Mouse (Mus musculus) lung, adult 18-20 months (tissue): Measurements from ENCODE around the gene Tubb1.
A peak's percentile ranks its signal among the peaks of the same experiment; 100 is the strongest.

Source experiments
- DNase-seq, 2 experiments: peaks; one replicate each; pipeline ENCODE4 v3.0.0; 2022; ENCODE audit warnings: mixed read lengths in 2 of 2

The Tubb1 gene

DNA sequence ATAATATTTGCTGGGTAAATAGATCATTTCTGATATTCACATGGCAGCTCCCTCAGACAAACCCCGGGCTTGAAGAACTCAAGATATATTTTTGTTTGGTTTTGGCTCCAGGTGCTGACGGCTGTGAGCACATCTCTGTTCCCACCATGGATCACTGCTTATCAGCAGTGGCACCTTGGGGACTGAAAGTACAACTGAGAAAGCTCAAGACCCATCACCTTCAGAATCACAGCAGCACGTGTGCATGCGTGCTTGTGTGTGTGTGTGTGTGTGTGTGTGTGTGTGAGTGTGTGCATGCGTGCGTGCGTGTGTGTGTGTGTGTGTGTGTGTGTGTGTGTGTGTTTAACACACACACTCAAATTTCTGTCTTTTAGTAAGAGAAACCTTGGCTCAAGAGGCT, 6.1 kb upstream of the Tubb1 start:
- no peak for DNase-seq

DNA sequence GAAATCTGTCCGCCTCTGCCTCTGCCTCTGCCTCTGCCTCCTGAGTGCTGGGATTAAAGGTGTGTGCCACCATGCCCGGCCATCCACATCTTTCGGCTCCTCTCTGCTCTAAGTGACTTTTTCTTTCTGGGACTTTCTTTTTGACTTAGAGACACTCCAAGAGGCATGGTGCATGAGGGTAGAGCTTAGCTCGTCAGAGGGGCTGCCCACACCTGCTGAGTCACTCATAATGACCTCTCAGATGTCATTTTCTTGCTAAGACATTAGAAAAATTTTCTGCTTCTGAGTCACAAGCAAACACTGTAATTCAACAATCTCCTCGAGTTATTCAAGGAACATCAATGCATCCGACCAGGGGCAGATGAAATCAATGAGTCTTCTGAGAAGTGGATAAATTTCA, 5.5 kb upstream of the Tubb1 start:
- DNase-seq, result no peak

- DNase-seq, result no peak
Measured at GRCm38 (mm10) chr2:174446492-174446891, 4.0 kb upstream of the Tubb1 start.

DNA sequence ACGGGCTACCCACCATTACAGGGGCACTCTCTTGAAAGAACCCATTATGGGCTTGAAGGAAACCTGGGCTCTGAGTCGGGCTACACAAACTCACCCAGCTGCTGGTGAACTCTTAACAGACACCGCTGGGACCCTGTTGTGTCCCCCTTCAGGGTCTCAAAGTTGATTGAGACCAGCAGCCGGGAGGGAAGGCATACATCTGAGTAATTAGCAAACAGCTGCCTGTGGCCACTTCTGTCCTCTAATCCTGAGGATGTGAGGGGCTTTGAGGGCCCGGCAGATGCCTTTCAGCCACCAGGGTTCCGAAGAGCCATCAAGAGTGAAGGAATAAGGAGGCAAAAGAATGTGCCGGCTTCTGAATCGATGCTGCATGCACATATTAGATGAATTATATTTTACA, 3.6 kb upstream of the Tubb1 start:
- DNase-seq, result no peak

- DNase-seq, result no peak
Measured at GRCm38 (mm10) chr2:174448405-174448804, 2.1 kb upstream of the Tubb1 start.

GRCm38 (mm10) chr2:174453681-174454080, 3.2 kb downstream of the Tubb1 start:
- DNase-seq, result peak in 1 of 2 experiments; percentile 23

DNA sequence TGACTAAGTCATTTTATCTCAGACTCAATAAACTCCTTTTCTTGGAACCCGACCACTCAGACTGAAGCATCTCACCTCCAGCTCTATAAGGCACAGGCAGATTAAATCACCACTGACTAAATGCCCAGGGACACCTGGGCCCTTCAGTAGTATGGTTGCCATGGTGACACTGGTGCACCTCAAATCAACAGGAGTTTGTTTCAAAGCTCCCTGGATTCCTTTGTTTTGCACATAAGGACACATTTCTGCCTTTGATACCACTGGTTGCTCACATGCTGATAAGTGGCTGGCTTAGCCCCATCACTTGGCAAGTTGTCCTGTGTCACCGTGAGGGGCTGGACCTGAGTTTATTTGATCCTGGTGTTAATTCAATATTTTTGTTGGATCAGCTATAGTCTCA, 8.9 kb downstream of the Tubb1 start:
- DNase-seq, result no peak

- no peak for DNase-seq
Measured at GRCm38 (mm10) chr2:174463370-174463769, 12.9 kb downstream of the Tubb1 start.

GRCm38 (mm10) chr2:174463789-174464523, 13.5 kb downstream of the Tubb1 start, which contains the start of gene Atp5e:
TSS of gene Atp5e (minus strand) at chr2:174464105.
- DNase-seq, result peak; percentile 97 to 98

DNA sequence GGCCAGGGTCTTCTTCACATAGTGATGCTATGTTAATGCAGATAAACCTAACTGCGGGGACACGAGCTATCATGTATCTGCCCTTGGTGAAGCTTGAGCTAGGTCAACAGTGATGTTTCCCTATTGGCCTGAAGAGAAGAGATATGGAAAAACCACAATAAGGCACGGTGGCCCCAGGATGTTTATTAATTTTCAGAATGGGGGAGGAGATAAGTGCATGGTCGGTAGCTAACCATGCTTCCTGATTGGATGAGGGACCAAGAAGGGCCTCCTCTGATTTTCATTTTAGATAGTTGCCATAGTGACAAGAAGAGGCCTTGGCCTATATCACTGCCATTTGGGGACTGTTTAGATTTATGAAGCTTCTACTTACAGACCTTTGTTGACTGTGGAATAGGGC, 19.8 kb downstream of the Tubb1 start:
- DNase-seq, result no peak

DNA sequence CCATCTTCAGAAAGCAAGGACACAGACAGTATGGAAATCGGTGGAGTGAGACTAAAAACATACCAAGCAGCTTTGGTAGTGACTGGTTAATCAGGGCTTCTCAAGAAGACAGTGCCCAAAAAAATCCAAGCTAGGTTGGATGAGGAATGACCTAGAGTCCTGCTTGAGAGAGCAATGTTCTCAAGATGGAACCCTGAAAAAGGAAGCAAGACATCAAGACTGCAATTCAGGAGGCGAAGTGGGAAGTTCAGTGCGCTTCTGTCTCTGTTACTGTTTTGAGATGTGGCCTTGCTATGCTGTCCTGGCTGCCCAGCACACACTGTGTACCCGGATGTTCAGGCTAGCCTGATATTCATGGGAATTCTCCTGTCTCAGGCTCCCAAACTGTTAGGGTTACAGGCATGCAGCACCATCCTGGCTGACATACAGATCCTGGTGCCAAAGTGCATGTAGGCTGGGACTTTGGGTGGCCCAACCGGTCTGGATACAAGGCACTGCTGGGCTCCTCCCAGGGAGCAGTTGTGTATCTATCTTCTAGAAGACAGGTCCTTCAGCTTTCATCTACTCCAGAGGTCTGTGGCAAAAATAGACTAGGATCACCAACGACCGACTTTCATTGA, 20.4 kb downstream of the Tubb1 start:
- DNase-seq, result no peak

- DNase-seq, result no peak
Measured at GRCm38 (mm10) chr2:174472407-174472806, 21.9 kb downstream of the Tubb1 start.

DNA sequence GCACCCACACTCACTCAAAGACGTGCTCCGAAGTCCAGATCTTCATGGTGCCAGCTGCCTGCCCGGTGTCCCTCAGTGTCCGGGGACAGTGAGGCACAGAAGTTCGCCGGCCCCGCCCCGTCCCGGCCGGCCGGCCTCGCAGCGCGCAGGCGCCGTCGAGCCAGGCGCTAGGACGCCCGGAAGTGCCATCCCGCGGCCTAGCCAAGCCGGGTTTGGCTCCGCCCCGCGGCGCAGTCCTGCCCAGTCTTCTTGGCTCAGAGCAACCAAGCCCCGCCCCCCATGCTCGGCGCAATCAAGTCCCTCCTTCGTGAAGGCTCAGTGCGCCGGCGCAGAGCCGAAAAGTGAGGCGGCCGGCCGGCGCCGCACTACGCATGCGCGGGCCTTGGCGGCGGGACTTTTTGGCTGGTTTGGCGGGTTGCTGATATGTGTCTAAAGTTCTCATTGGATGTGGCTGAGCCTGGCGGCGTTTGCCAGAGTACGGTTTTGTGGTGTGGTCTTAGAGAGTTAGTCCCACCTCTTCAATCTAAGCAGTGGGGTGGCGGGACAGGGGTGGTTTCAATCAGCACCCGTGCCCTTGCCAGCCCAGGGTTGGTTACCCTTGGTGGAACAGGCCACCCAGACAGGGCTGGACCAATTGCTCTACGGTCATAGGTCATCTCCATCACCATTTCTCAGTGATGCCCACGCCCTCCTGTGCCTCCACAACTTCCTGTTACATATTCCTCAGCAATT, 22.5 kb downstream of the Tubb1 start, which contains the start of gene Prelid3b:
TSS of gene Prelid3b (minus strand) at position 264 of the 732 bp plus-strand sequence.
- DNase-seq, result peak; percentile 99

GRCm38 (mm10) chr2:174473550-174473927, 23.0 kb downstream of the Tubb1 start:
- no peak for DNase-seq

DNA sequence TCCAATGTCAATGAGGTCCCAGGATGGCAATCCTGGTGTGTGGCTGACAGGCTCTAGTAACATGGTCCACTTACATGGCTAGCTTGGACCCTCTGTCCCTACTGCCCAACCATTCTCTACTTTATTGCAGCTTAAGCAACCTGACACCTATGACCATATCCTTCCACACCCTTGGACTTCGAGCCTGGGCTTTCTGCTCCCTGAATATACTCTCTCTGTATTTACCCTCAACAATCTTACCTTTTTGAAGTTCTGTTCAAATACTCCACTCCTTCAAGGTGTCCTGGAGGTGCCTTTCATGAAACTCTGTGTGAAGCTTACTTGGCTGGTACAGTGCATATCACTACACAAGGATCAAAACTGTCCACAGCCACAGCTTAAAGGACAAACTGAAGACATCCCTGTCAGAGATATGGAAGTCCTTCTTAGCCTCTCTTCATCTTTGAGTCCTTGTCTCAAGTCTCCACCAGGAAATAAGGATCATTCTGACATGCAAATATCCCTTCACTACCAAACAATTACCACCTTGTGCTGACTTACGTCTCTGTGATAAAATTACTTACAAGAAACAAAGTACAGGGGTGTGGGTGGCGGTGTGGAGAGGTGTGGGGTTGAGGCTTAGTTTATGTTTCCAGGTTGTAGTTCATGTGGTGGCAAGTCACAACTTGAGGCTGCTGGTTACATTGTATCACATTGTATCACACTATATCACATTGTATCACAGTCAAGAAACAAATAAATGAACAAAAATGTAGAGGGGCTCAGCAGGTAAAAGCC, 27.2 kb downstream of the Tubb1 start:
- DNase-seq, result no peak

GRCm38 (mm10) chr2:174478746-174479145, 28.3 kb downstream of the Tubb1 start:
- DNase-seq, result no peak

- no peak for DNase-seq
Measured at GRCm38 (mm10) chr2:174487005-174487404, 36.5 kb downstream of the Tubb1 start.

DNA sequence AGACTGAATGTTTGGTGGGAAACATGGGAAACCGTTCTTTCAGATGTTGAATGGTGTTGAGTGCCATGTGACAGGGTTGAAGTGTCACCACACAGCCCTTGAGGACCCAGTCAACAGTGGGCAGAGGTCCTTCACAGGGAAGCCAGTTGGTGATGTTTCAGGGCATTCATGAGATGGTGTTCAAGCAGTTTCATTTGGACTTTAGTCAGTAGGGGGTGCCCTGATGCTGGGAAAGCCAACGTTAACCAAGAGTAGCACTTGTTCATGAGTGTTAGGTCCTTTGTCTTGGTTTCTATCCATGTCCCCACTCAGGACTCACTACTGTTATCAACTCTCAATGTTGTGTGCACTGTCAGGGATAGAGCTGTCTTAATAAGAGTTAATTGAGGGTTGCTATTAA, 42.4 kb downstream of the Tubb1 start:
- peak; percentile 32 to 57 for DNase-seq

- no peak for DNase-seq
Measured at GRCm38 (mm10) chr2:174500814-174501503, 50.5 kb downstream of the Tubb1 start.

- no peak for DNase-seq
Measured at GRCm38 (mm10) chr2:174501517-174501916, 51.0 kb downstream of the Tubb1 start.

DNA sequence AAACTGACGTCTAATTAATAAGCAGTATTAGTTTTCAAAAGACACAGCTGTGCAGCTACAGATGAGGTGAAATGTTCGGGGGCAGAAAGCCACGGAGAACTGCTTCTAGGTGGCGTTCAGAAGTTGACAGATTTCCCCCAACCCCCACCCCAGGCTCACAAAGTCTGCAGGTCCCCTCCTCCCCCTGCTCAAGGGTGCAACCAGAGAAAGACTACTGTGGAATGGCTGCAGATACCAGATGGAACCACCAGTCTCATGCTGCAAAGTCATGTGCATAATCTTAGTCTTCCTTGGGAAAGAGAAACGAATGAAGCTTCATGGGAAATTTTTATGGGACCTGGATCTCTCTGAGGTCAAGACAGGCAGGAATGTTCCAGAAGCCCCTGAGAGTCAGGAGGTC, 51.8 kb downstream of the Tubb1 start:
- no peak for DNase-seq

GRCm38 (mm10) chr2:174502831-174503460, 52.5 kb downstream of the Tubb1 start:
- DNase-seq, result peak in 1 of 2 experiments; percentile 16
